Mouse (Mus musculus): Measurements from ENCODE around the gene Gm49396.

- TF ChIP-seq CTCF (IDR thresholded peaks at IDR 0.05; ENCODE audit: low read depth) (no peak), EP300 (IDR thresholded peaks at IDR 0.05; ENCODE audit: low read depth) (no peak)
Measured at GRCm38 (mm10) chr7:30549880-30550279, 13.3 kb upstream of the Gm49396 start.
